Mouse (Mus musculus) adrenal gland, adult 18-20 months (tissue): ENCODE measurements around the gene Ing4. TPM values are rescaled to one million over a fixed set of nuclear protein-coding genes. Genes with fewer than 3 reads are reported as not detected.
A peak's percentile ranks its signal among the peaks of the same experiment; 100 is the strongest.
"Not testable (repeated sequence)": the region's sequence is repeated elsewhere in the genome, so short reads cannot be mapped to it uniquely, and the experiment has no call there.

Source experiments
- DNase-seq, 2 experiments: peaks; one replicate each; pipeline ENCODE4 v3.0.0; 2021 to 2022; ENCODE audit warnings: low spot score in 2 of 2
- total RNA-seq, 2 experiments: library from RNA; stranded (reverse); gene quantifications; 1 replicate in 1 of 2; 2 replicates in 1 of 2; pipeline ENCODE4 v1.2.3; 2021

The Ing4 gene
- total RNA-seq, 2 experiments from 2014 or later: 45.3 to 53.4 TPM

- DNase-seq: no peak
Observed at GRCm38 (mm10) chr6:125040221-125040620, 661 bp downstream of the Ing4 start.

- DNase-seq: no peak
Observed at GRCm38 (mm10) chr6:125041047-125041446, 1.5 kb downstream of the Ing4 start.

- no peak for DNase-seq
Observed at GRCm38 (mm10) chr6:125042081-125042480, 2.5 kb downstream of the Ing4 start.

GRCm38 (mm10) chr6:125046691-125047090 lies 7.1 kb downstream of the Ing4 start:
- peak; percentile 74 to 80 for DNase-seq

GRCm38 (mm10) chr6:125049678-125050077 lies 10.1 kb downstream of the Ing4 start, which contains the start of gene Acrbp:
TSS of gene Acrbp (plus strand) at chr6:125049689.
- DNase-seq: no peak

- no peak for DNase-seq
Observed at GRCm38 (mm10) chr6:125051237-125051636, 11.7 kb downstream of the Ing4 start.

GRCm38 (mm10) chr6:125061493-125061892 lies 21.9 kb downstream of the Ing4 start:
- no peak for DNase-seq

- no peak for DNase-seq
Observed at GRCm38 (mm10) chr6:125062511-125062910, 23.0 kb downstream of the Ing4 start.

- DNase-seq: no peak
Observed at GRCm38 (mm10) chr6:125063906-125064305, 24.3 kb downstream of the Ing4 start.

GRCm38 (mm10) chr6:125065223-125065622 lies 25.7 kb downstream of the Ing4 start:
- not testable (repeated sequence) for DNase-seq

- DNase-seq: no peak
Observed at GRCm38 (mm10) chr6:125067571-125067995, 28.0 kb downstream of the Ing4 start, which contains the start of gene Lpar5. TSS of gene Lpar5 (plus strand) at chr6:125067920.

- DNase-seq: no peak
Observed at GRCm38 (mm10) chr6:125071170-125071895, 31.8 kb downstream of the Ing4 start.

GRCm38 (mm10) chr6:125071896-125072279 lies 32.3 kb downstream of the Ing4 start:
- DNase-seq: no peak

GRCm38 (mm10) chr6:125073825-125074224 lies 34.3 kb downstream of the Ing4 start:
- DNase-seq: no peak

GRCm38 (mm10) chr6:125081394-125081793 lies 41.8 kb downstream of the Ing4 start:
- no peak for DNase-seq

- peak; percentile 78 to 83 for DNase-seq
Observed at GRCm38 (mm10) chr6:125081797-125082560, 42.4 kb downstream of the Ing4 start.

GRCm38 (mm10) chr6:125082801-125083386 lies 43.3 kb downstream of the Ing4 start:
- no peak for DNase-seq

GRCm38 (mm10) chr6:125084424-125084823 lies 44.9 kb downstream of the Ing4 start:
- DNase-seq: no peak

- DNase-seq: no peak
Observed at GRCm38 (mm10) chr6:125087937-125088336, 48.4 kb downstream of the Ing4 start.

GRCm38 (mm10) chr6:125088561-125089321 lies 49.2 kb downstream of the Ing4 start:
- DNase-seq: peak; percentile 64 to 68
